Mouse (Mus musculus) ES-E14 (cell line): Measurements from ENCODE around the gene St13.

Source experiments
- CHD2 ChIP-seq: IDR thresholded peaks from 2 replicates; pipeline ENCODE4 v1.6.1; 2014; ENCODE audit warnings: mild to moderate bottlenecking, low read depth, low read length, inconsistent platforms
- HCFC1 ChIP-seq: IDR thresholded peaks from 2 replicates; pipeline ENCODE4 v1.6.1; 2012; ENCODE audit warnings: low read length, inconsistent platforms, borderline replicate concordance; ENCODE audit not compliant: insufficient read depth
- MAFK ChIP-seq: IDR thresholded peaks from 2 replicates; pipeline ENCODE4 v1.6.1; 2014; ENCODE audit warnings: mild to moderate bottlenecking, low read depth, low read length, inconsistent platforms; ENCODE audit not compliant: insufficient read depth
- ZNF384 ChIP-seq: IDR thresholded peaks from 2 replicates; pipeline ENCODE4 v1.6.1; 2012; ENCODE audit warnings: low read depth, low read length, inconsistent platforms

GRCm38 (mm10) chr15:81358943-81359342 lies 40.9 kb downstream of the St13 start:
- TF ChIP-seq CHD2 (no peak), ZNF384 (no peak), MAFK (no peak), HCFC1 (no peak)
